Mouse (Mus musculus): ENCODE results near the gene Fam172a. TPM values are rescaled to one million over a fixed set of nuclear protein-coding genes. Genes with fewer than 3 reads are reported as not detected.

Gene Fam172a
- total and polyA plus RNA-seq, 3 experiments: 3.0 to 9.4 (median 8.5) TPM

DNA sequence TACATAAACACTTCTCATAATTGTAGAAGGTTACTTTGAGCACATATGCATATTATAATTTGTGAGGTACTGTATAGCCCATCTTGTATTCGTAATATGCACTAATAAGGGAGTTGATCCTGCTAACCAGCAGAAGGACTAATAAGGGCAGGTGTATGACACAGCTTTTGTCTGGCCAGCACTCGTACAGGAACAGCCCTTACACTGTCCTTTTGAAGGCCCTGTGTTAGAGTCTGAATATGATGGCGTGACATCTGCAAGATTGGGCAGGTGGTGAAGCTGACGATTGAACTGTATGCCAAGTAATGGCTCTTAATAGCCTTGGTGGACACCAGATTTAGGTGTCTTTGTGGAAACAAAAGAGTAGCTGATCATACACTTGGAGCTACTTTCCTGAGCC lies 176.3 kb downstream of the Fam172a start:
- H3K27ac ChIP-seq: no peak overlapping the region
- TF ChIP-seq POLR2A (IDR thresholded peaks at IDR 0.05; ENCODE audit: insufficient read depth, low read depth, low read length): no peak
- no peak for TF ChIP-seq CTCF (IDR thresholded peaks at IDR 0.05)
- no peak for TF ChIP-seq EP300 (IDR thresholded peaks at IDR 0.05; ENCODE audit: insufficient read depth, low read depth, low read length)
- WGBS: 94% methylated on average over 4 of the region's 4 CpGs
- H3K4me3 ChIP-seq: no peak overlapping the region
- H3K79me2 ChIP-seq (replicated peaks; ENCODE audit: control insufficient read depth, insufficient read depth, low read length): no peaks in the 10 kb centered on the region
- H3K4me1 ChIP-seq (ENCODE audit: control insufficient read depth, insufficient read depth, low read length): no peaks in the 10 kb centered on the region
- intact Hi-C loops (cut with DNase I): no loop called here
- no peak for DNase-seq
- no peak overlapping the region for H3K9ac ChIP-seq (ENCODE audit: low read depth, low read length)
- no peaks in the 10 kb centered on the region for H3K36me3 ChIP-seq (ENCODE audit: control insufficient read depth, insufficient read depth, low read length)
- H3K27me3 ChIP-seq (ENCODE audit: control insufficient read depth, insufficient read depth, low read length): no peaks in the 10 kb centered on the region

DNA sequence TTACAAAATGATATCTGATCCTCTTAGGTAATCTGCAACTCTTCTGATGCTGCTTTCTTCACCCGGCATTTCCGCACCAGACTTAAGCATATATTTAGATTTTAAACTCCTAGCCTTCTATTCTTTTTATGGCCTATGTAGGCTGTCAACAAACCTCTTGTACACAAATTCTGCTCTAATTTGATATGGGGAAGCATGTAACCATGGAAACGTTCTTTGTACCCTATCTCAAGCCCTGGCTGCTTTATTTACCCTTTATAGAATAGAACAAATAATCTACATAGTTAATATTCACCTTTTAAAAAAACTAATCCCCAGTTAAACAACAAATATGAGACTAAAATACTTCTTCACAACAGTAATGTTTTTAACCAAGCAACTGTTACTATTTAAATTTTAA lies 176.7 kb downstream of the Fam172a start:
- Histone ChIP-seq H3K79me2 (replicated peaks; ENCODE audit: control insufficient read depth, insufficient read depth, low read length) (no peaks in the 10 kb centered on the region), H3K27me3 (ENCODE audit: control insufficient read depth, insufficient read depth, low read length) (no peaks in the 10 kb centered on the region), H3K27ac (no peak overlapping the region), H3K9ac (ENCODE audit: low read depth, low read length) (no peak overlapping the region), H3K4me3 (no peak overlapping the region), H3K4me1 (ENCODE audit: control insufficient read depth, insufficient read depth, low read length) (no peaks in the 10 kb centered on the region), H3K36me3 (ENCODE audit: control insufficient read depth, insufficient read depth, low read length) (no peaks in the 10 kb centered on the region)
- TF ChIP-seq POLR2A (IDR thresholded peaks at IDR 0.05; ENCODE audit: insufficient read depth, low read depth, low read length) (no peak), EP300 (IDR thresholded peaks at IDR 0.05; ENCODE audit: insufficient read depth, low read depth, low read length) (no peak), CTCF (IDR thresholded peaks at IDR 0.05) (no peak)
- intact Hi-C loops (cut with DNase I): no loop called here
- no peak for DNase-seq
- 86% methylated on average over 3 of the region's 3 CpGs for WGBS

DNA sequence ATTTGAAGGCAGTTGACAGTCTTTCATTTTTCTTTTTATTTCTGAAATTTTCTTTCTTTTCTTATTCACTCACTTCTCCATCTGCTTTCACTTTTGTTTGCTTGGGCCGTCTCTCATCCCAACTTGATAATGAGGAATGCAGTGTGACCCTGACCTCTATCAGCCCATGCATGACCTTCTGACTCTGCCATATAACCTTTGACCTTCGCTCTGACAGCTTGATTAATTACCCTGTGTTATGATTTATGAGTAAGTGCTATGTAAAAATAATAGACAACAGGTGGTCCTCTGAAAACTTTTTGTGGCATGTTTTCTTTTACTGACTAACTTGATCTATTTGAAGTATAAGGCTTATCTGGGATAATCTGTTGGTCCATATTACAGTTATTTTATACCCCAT lies 195.8 kb downstream of the Fam172a start:
- 73% methylated on average over 2 of the region's 2 CpGs for WGBS
- Histone ChIP-seq H3K4me1 (ENCODE audit: control insufficient read depth, insufficient read depth, low read length) (no peaks in the 10 kb centered on the region), H3K4me3 (no peak overlapping the region), H3K9ac (ENCODE audit: low read depth, low read length) (no peak overlapping the region), H3K79me2 (replicated peaks; ENCODE audit: control insufficient read depth, insufficient read depth, low read length) (no peaks in the 10 kb centered on the region), H3K27me3 (ENCODE audit: control insufficient read depth, insufficient read depth, low read length) (no peaks in the 10 kb centered on the region), H3K27ac (no peak overlapping the region), H3K36me3 (ENCODE audit: control insufficient read depth, insufficient read depth, low read length) (no peaks in the 10 kb centered on the region)
- intact Hi-C loops (cut with DNase I): no loop called here
- TF ChIP-seq EP300 (IDR thresholded peaks at IDR 0.05; ENCODE audit: insufficient read depth, low read depth, low read length) (no peak), CTCF (IDR thresholded peaks at IDR 0.05) (no peak), POLR2A (IDR thresholded peaks at IDR 0.05; ENCODE audit: insufficient read depth, low read depth, low read length) (no peak)
- DNase-seq: no peak

DNA sequence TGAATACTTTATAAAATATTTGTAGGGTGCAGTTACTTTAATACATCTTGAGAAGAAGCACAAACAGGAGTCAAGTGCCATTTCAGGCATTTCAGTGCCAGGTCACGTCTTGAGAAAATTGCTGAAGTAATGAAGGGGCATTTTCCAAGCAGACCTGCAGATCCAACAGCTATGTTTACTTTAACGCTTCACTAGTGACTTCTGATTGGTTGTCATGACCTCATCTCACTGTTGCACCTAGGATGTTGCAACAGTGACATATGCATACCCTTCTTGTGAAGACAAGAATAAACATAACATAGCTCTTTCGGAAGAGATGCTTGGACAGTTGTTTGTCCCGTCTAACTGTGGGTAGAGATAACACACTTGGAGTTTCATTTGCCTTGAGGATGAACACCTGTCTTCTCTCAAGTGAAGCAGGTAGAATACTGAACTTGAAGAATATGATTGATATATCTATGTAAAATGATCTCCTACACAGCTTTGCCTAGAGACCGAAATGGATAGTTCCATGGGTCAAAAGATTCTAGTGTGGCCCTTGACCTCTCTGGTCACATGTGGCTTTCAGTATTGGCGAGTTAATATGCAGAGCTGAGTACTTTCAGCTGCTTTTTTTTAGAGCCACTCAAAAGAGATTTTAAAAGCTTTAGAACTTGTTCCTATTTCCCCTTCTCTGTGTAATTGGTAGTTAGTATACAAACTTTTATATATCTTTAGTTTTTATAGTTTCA lies 196.4 kb downstream of the Fam172a start:
- no peak overlapping the region for H3K27ac ChIP-seq
- H3K9ac ChIP-seq (ENCODE audit: low read depth, low read length): no peak overlapping the region
- H3K36me3 ChIP-seq (ENCODE audit: control insufficient read depth, insufficient read depth, low read length): no peaks in the 10 kb centered on the region
- H3K79me2 ChIP-seq (replicated peaks; ENCODE audit: control insufficient read depth, insufficient read depth, low read length): no peaks in the 10 kb centered on the region
- DNase-seq: no peak
- no peak for TF ChIP-seq EP300 (IDR thresholded peaks at IDR 0.05; ENCODE audit: insufficient read depth, low read depth, low read length)
- no peak for TF ChIP-seq POLR2A (IDR thresholded peaks at IDR 0.05; ENCODE audit: insufficient read depth, low read depth, low read length)
- TF ChIP-seq CTCF (IDR thresholded peaks at IDR 0.05): no peak
- no peaks in the 10 kb centered on the region for H3K4me1 ChIP-seq (ENCODE audit: control insufficient read depth, insufficient read depth, low read length)
- intact Hi-C loops (cut with DNase I): no loop called here
- 84% methylated on average over 6 of the region's 6 CpGs for WGBS
- H3K27me3 ChIP-seq (ENCODE audit: control insufficient read depth, insufficient read depth, low read length): no peaks in the 10 kb centered on the region
- H3K4me3 ChIP-seq: no peak overlapping the region

DNA sequence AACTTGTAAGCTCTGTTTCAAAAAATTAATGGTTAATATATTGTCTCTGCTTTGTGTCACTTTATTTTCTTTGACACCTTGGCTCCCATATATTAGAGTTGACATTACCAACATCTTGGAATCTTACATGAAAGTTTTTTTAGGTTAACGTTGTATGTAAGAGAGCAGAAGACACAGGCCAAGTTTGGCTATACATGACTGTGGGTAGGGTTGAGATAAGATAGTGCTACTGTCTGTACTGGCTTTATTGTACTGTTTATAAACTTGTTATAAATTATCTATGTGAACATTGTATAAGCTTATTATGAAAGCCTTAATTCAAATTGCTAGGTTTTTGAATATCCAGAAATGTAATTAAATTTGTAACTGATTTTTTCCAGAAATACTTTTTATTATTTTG lies 197.9 kb downstream of the Fam172a start:
- TF ChIP-seq POLR2A (IDR thresholded peaks at IDR 0.05; ENCODE audit: insufficient read depth, low read depth, low read length): no peak
- no peak for TF ChIP-seq CTCF (IDR thresholded peaks at IDR 0.05)
- TF ChIP-seq EP300 (IDR thresholded peaks at IDR 0.05; ENCODE audit: insufficient read depth, low read depth, low read length): no peak
- WGBS: 25% methylated on average over 1 of the region's 1 CpGs
- no peak overlapping the region for H3K9ac ChIP-seq (ENCODE audit: low read depth, low read length)
- H3K36me3 ChIP-seq (ENCODE audit: control insufficient read depth, insufficient read depth, low read length): no peaks in the 10 kb centered on the region
- no peak for DNase-seq
- H3K27me3 ChIP-seq (ENCODE audit: control insufficient read depth, insufficient read depth, low read length): no peaks in the 10 kb centered on the region
- H3K27ac ChIP-seq: no peak overlapping the region
- H3K79me2 ChIP-seq (replicated peaks; ENCODE audit: control insufficient read depth, insufficient read depth, low read length): no peaks in the 10 kb centered on the region
- H3K4me3 ChIP-seq: no peak overlapping the region
- intact Hi-C loops (cut with DNase I): no loop called here
- no peaks in the 10 kb centered on the region for H3K4me1 ChIP-seq (ENCODE audit: control insufficient read depth, insufficient read depth, low read length)

DNA sequence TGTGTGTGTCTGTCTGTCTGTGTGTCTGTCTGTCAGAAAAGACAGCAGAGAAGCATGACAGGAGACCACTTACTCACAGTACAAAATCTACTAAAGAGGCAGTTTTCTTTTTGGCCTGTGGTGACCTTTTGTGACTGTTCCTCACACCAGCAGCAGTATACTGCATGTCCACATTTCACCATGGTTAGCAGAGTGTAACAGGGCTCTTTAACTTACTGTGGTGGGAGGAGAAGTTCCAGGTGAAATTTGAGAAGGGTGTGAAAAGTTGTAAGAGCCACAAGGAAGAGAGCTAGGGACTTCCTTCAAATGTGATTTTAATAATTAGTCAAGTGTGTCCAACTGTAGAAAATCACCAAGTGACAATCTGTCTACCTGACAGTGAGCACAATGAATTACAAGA lies 199.0 kb downstream of the Fam172a start:
- TF ChIP-seq POLR2A (IDR thresholded peaks at IDR 0.05; ENCODE audit: insufficient read depth, low read depth, low read length) (no peak), EP300 (IDR thresholded peaks at IDR 0.05; ENCODE audit: insufficient read depth, low read depth, low read length) (no peak), CTCF (IDR thresholded peaks at IDR 0.05) (no peak)
- Histone ChIP-seq H3K27me3 (ENCODE audit: control insufficient read depth, insufficient read depth, low read length) (no peaks in the 10 kb centered on the region), H3K79me2 (replicated peaks; ENCODE audit: control insufficient read depth, insufficient read depth, low read length) (no peaks in the 10 kb centered on the region; the same call in 1 of the 2 replicates), H3K4me3 (no peak overlapping the region), H3K27ac (no peak overlapping the region), H3K36me3 (ENCODE audit: control insufficient read depth, insufficient read depth, low read length) (no peaks in the 10 kb centered on the region), H3K9ac (ENCODE audit: low read depth, low read length) (no peak overlapping the region), H3K4me1 (ENCODE audit: control insufficient read depth, insufficient read depth, low read length) (no peaks in the 10 kb centered on the region)
- no peak for DNase-seq
- intact Hi-C loops (cut with DNase I): no loop called here

Measured in heart, adult 2 months (tissue).